Mouse (Mus musculus): ENCODE measurements at regions not wholly inside any gene's neighbourhood (a gene's known extent, or its start where the extent isn't known, plus 50 kb on each side); places are given as distances from the start of the nearest gene placed in this dataset.

GRCm38 (mm10) chr13:57305586-57305985 lies 409.8 kb upstream of the Trpc7 start:
- H3K4me3 ChIP-seq (ENCODE audit: low read depth, low read length) = no peak overlapping the region

GRCm38 (mm10) chr13:57303805-57304204 lies 408.0 kb upstream of the Trpc7 start:
- 77% methylated on average over 2 of the region's 2 CpGs for WGBS
- no peak overlapping the region for H3K27ac ChIP-seq (ENCODE audit: low read depth, low read length)
- no peak overlapping the region for H3K4me3 ChIP-seq (ENCODE audit: low read depth, low read length)

More at GRCm38 (mm10) chr13:57305586-57305985, 409.8 kb upstream of the Trpc7 start:
- no peak overlapping the region for H3K9ac ChIP-seq (ENCODE audit: low read length)
- ATAC-seq (ENCODE audit: low FRiP score) = no peak
- no peak overlapping the region for H3K27ac ChIP-seq (ENCODE audit: low read depth, low read length)
- H3K36me3 ChIP-seq (ENCODE audit: control insufficient read depth, insufficient read depth, low read length) = no peaks in the 10 kb centered on the region
- 92% methylated on average over 7 of the region's 7 CpGs for WGBS
- H3K27me3 ChIP-seq (ENCODE audit: control insufficient read depth, insufficient read depth, low read length) = no peaks in the 10 kb centered on the region
- H3K4me2 ChIP-seq = no peak overlapping the region
- H3K9me3 ChIP-seq (ENCODE audit: control insufficient read depth, low read length) = no peaks in the 10 kb centered on the region; the same call in 1 of the 2 replicates
- H3K4me1 ChIP-seq (ENCODE audit: control insufficient read depth, insufficient read depth, low read length) = peaks cover 3% of the 10 kb centered on the region; the same call in 1 of the 2 replicates
- DNase-seq (ENCODE audit: low spot score, missing footprints) = no peak

GRCm38 (mm10) chr13:57291737-57292490 lies 396.1 kb upstream of the Trpc7 start:
- Histone ChIP-seq H3K4me2 (no peak overlapping the region), H3K27ac (ENCODE audit: low read depth, low read length) (no peak overlapping the region), H3K4me3 (ENCODE audit: low read depth, low read length) (no peak overlapping the region), H3K4me1 (ENCODE audit: control insufficient read depth, insufficient read depth, low read length) (no peaks in the 10 kb centered on the region), H3K9ac (ENCODE audit: low read length) (no peak overlapping the region), H3K27me3 (ENCODE audit: control insufficient read depth, insufficient read depth, low read length) (no peaks in the 10 kb centered on the region), H3K36me3 (ENCODE audit: control insufficient read depth, insufficient read depth, low read length) (no peaks in the 10 kb centered on the region), H3K9me3 (ENCODE audit: control insufficient read depth, low read length) (no peaks in the 10 kb centered on the region)
- DNase-seq (ENCODE audit: low spot score, missing footprints) = no peak
- WGBS = 88% methylated on average over 9 of the region's 9 CpGs
- ATAC-seq (ENCODE audit: low FRiP score) = no peak

More at GRCm38 (mm10) chr13:57303805-57304204, 408.0 kb upstream of the Trpc7 start:
- no peak overlapping the region for H3K4me2 ChIP-seq
- peaks cover 3% of the 10 kb centered on the region; the same call in 1 of the 2 replicates for H3K4me1 ChIP-seq (ENCODE audit: control insufficient read depth, insufficient read depth, low read length)
- no peak overlapping the region for H3K9ac ChIP-seq (ENCODE audit: low read length)
- ATAC-seq (ENCODE audit: low FRiP score) (no peak), DNase-seq (ENCODE audit: low spot score, missing footprints) (no peak)
- H3K9me3 ChIP-seq (ENCODE audit: control insufficient read depth, low read length) = no peaks in the 10 kb centered on the region; the same call in 1 of the 2 replicates
- H3K36me3 ChIP-seq (ENCODE audit: control insufficient read depth, insufficient read depth, low read length) = no peaks in the 10 kb centered on the region
- H3K27me3 ChIP-seq (ENCODE audit: control insufficient read depth, insufficient read depth, low read length) = no peaks in the 10 kb centered on the region

- no peaks in the 10 kb centered on the region for H3K9me3 ChIP-seq (ENCODE audit: control insufficient read depth, low read length)
- H3K4me2 ChIP-seq = no peak overlapping the region
- no peak overlapping the region for H3K27ac ChIP-seq (ENCODE audit: low read depth, low read length)
- WGBS = 90% methylated on average over 2 of the region's 2 CpGs
- no peak overlapping the region for H3K4me3 ChIP-seq (ENCODE audit: low read depth, low read length)
- DNase-seq (ENCODE audit: low spot score, missing footprints) (peak; percentile 2), ATAC-seq (ENCODE audit: low FRiP score) (no peak)
- no peak overlapping the region for H3K9ac ChIP-seq (ENCODE audit: low read length)
- no peaks in the 10 kb centered on the region for H3K27me3 ChIP-seq (ENCODE audit: control insufficient read depth, insufficient read depth, low read length)
- H3K36me3 ChIP-seq (ENCODE audit: control insufficient read depth, insufficient read depth, low read length) = no peaks in the 10 kb centered on the region
- H3K4me1 ChIP-seq (ENCODE audit: control insufficient read depth, insufficient read depth, low read length) = no peaks in the 10 kb centered on the region
These were observed 390.4 kb upstream of the Trpc7 start for GRCm38 (mm10) chr13:57286168-57286567.

GRCm38 (mm10) chr13:57282816-57283215 lies 387.0 kb upstream of the Trpc7 start:
- Histone ChIP-seq H3K4me2 (no peak overlapping the region), H3K4me1 (ENCODE audit: control insufficient read depth, insufficient read depth, low read length) (no peaks in the 10 kb centered on the region), H3K4me3 (ENCODE audit: low read depth, low read length) (no peak overlapping the region), H3K9me3 (ENCODE audit: control insufficient read depth, low read length) (no peaks in the 10 kb centered on the region), H3K27me3 (ENCODE audit: control insufficient read depth, insufficient read depth, low read length) (no peaks in the 10 kb centered on the region), H3K36me3 (ENCODE audit: control insufficient read depth, insufficient read depth, low read length) (no peaks in the 10 kb centered on the region), H3K27ac (ENCODE audit: low read depth, low read length) (no peak overlapping the region), H3K9ac (ENCODE audit: low read length) (no peak overlapping the region)
- DNase-seq (ENCODE audit: low spot score, missing footprints) (peak; percentile 81), ATAC-seq (ENCODE audit: low FRiP score) (no peak)
- 63% methylated on average over 8 of the region's 8 CpGs for WGBS

GRCm38 (mm10) chr13:57281941-57282710 lies 386.3 kb upstream of the Trpc7 start:
- no peaks in the 10 kb centered on the region for H3K36me3 ChIP-seq (ENCODE audit: control insufficient read depth, insufficient read depth, low read length)
- WGBS = 60% methylated on average over 24 of the region's 24 CpGs
- H3K27ac ChIP-seq (ENCODE audit: low read depth, low read length) = no peak overlapping the region
- no peaks in the 10 kb centered on the region for H3K9me3 ChIP-seq (ENCODE audit: control insufficient read depth, low read length)
- no peak overlapping the region for H3K9ac ChIP-seq (ENCODE audit: low read length)
- no peak for ATAC-seq (ENCODE audit: low FRiP score)
- DNase-seq (ENCODE audit: low spot score, missing footprints) = peak; percentile 84
- H3K4me3 ChIP-seq (ENCODE audit: low read depth, low read length) = no peak overlapping the region
- no peak overlapping the region for H3K4me2 ChIP-seq
- H3K27me3 ChIP-seq (ENCODE audit: control insufficient read depth, insufficient read depth, low read length) = no peaks in the 10 kb centered on the region
- no peaks in the 10 kb centered on the region for H3K4me1 ChIP-seq (ENCODE audit: control insufficient read depth, insufficient read depth, low read length)

- H3K36me3 ChIP-seq (ENCODE audit: control insufficient read depth, insufficient read depth, low read length) = no peaks in the 10 kb centered on the region
- 33% methylated on average over 3 of the region's 3 CpGs for WGBS
- H3K9me3 ChIP-seq (ENCODE audit: control insufficient read depth, low read length) = no peaks in the 10 kb centered on the region
- H3K27ac ChIP-seq (ENCODE audit: low read depth, low read length) = no peak overlapping the region
- no peak overlapping the region for H3K9ac ChIP-seq (ENCODE audit: low read length)
- H3K4me3 ChIP-seq (ENCODE audit: low read depth, low read length) = no peak overlapping the region
- no peak overlapping the region for H3K4me2 ChIP-seq
- ATAC-seq (ENCODE audit: low FRiP score) (no peak), DNase-seq (ENCODE audit: low spot score, missing footprints) (peak; percentile 88)
- H3K27me3 ChIP-seq (ENCODE audit: control insufficient read depth, insufficient read depth, low read length) = no peaks in the 10 kb centered on the region
- no peaks in the 10 kb centered on the region for H3K4me1 ChIP-seq (ENCODE audit: control insufficient read depth, insufficient read depth, low read length)
These were observed 385.7 kb upstream of the Trpc7 start for GRCm38 (mm10) chr13:57281504-57281903.

GRCm38 (mm10) chr13:57278580-57278979 lies 382.8 kb upstream of the Trpc7 start:
- no peaks in the 10 kb centered on the region for H3K27me3 ChIP-seq (ENCODE audit: control insufficient read depth, insufficient read depth, low read length)
- peak; percentile 89 for DNase-seq (ENCODE audit: low spot score, missing footprints)
- WGBS = 12% methylated on average over 2 of the region's 2 CpGs

GRCm38 (mm10) chr13:57277076-57277475 lies 381.3 kb upstream of the Trpc7 start:
- Histone ChIP-seq H3K27me3 (ENCODE audit: control insufficient read depth, insufficient read depth, low read length) (no peaks in the 10 kb centered on the region), H3K9me3 (ENCODE audit: control insufficient read depth, low read length) (no peaks in the 10 kb centered on the region), H3K4me1 (ENCODE audit: control insufficient read depth, insufficient read depth, low read length) (no peaks in the 10 kb centered on the region), H3K9ac (ENCODE audit: low read length) (no peak overlapping the region), H3K4me2 (no peak overlapping the region), H3K4me3 (ENCODE audit: low read depth, low read length) (no peak overlapping the region), H3K36me3 (ENCODE audit: control insufficient read depth, insufficient read depth, low read length) (no peaks in the 10 kb centered on the region), H3K27ac (ENCODE audit: low read depth, low read length) (no peak overlapping the region)
- ATAC-seq (ENCODE audit: low FRiP score) (no peak), DNase-seq (ENCODE audit: low spot score, missing footprints) (peak; percentile 88)
- 49% methylated on average over 4 of the region's 4 CpGs for WGBS

More at GRCm38 (mm10) chr13:57278580-57278979, 382.8 kb upstream of the Trpc7 start:
- H3K4me2 ChIP-seq = no peak overlapping the region
- no peak for ATAC-seq (ENCODE audit: low FRiP score)
- H3K4me1 ChIP-seq (ENCODE audit: control insufficient read depth, insufficient read depth, low read length) = no peaks in the 10 kb centered on the region
- no peak overlapping the region for H3K4me3 ChIP-seq (ENCODE audit: low read depth, low read length)
- H3K36me3 ChIP-seq (ENCODE audit: control insufficient read depth, insufficient read depth, low read length) = no peaks in the 10 kb centered on the region
- no peak overlapping the region for H3K9ac ChIP-seq (ENCODE audit: low read length)
- no peaks in the 10 kb centered on the region for H3K9me3 ChIP-seq (ENCODE audit: control insufficient read depth, low read length)
- no peak overlapping the region for H3K27ac ChIP-seq (ENCODE audit: low read depth, low read length)

Measured in midbrain, embryonic 11.5 days (tissue).